Mouse (Mus musculus) cerebellum, adult 8-10 months (tissue): Measurements from ENCODE around the gene Ptprr.
A peak's percentile ranks its signal among the peaks of the same experiment; 100 is the strongest.

Experiments
- DNase-seq: peaks from one replicate; pipeline ENCODE4 v3.0.0; 2022

Ptprr gene

GRCm38 (mm10) chr10:116271470-116271915 lies 253.5 kb downstream of the Ptprr start:
- no peak for DNase-seq

DNA sequence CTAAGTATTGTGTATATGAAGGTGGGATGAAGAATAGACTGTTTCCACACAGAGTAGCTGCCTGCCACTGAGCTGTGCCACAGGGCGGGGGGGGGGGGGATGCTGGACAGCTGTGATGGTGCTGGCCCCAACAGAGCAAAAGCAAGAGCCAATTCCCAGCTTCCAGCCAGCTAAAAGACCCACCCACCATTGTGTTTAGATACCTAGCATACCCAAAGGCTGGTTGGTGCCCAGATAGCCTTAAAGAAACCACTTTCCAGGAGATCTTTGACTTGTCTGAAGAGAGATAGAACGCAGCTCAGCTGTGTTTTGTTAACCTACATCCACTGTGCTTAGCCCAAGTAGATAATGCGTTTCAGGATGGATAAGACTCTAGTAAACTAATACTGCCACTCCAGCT lies 254.1 kb downstream of the Ptprr start:
- DNase-seq: no peak

GRCm38 (mm10) chr10:116275280-116275679 lies 257.3 kb downstream of the Ptprr start, which contains the start of gene Ptprb:
TSS of gene Ptprb (plus strand) at chr10:116275523.
- DNase-seq: no peak

GRCm38 (mm10) chr10:116286697-116287344 lies 268.8 kb downstream of the Ptprr start:
- DNase-seq: no peak

- DNase-seq: no peak
Observed at GRCm38 (mm10) chr10:116288130-116288529, 270.1 kb downstream of the Ptprr start.

DNA sequence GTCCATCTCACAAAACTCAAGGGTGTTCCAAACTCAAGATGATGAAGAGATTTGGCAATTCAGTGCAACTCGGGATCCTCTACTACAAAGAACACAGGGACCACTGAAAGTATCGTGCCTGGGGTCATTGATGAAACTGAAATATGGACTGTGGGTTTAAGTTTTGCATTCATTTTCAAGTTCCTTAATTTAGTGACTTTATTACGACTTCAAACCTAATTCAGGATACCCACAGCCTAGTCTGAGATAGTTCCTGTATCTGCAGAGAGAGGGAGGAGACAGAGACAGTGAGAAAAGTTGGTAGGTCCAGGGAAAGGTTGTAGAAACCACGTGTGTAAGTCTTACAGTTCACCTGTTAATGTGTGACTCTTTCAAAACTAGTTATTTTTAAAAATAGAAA lies 272.5 kb downstream of the Ptprr start:
- DNase-seq: no peak

DNA sequence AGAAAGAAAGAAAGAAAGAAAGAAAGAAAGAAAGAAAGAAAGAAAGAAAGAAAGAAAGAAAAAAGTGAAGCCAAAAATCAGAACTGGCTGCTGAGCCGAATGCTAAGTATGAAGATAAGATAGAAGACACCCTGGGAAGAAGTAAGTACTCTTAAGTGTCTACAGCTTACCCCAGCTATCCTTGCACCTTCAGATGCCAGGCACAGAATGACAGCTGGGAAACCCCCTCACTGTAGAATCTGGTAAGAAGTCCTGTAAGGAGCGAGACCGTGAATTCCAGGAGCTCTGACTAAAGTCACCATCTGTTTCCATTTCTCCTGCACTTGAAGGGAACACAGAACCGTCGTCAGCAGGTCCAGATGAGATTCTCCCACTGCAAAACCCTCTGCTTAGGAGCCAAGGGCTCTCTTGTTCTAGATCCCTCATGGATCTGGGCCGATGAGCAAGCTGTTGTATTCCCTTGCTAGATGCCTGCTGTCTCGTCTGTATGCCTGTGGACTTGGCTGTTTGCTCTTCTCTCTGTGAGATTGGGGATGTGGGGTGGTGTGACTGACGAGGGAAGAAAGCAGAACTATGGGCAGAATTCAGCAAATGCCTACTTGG lies 273.2 kb downstream of the Ptprr start:
- no peak for DNase-seq

- no peak for DNase-seq
Observed at GRCm38 (mm10) chr10:116296439-116296838, 278.4 kb downstream of the Ptprr start.

DNA sequence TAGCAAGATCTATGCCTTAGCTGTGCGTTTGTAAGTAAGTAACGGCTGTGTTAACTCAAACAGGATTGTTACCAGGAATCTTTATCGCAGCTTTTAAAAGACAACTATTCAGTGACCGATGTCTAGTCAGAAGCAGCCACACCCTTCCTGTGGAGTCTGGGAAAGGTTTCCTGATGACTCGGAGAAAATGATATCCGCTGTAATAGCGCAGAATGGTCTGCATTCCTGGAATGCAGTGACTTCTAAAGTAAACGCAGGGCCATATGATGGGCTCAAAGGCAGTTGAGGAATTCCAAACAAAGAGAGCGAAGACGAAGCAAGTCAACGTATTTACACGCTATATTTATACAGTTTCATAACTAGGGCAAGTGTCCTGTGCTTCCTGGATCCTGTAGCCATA lies 279.8 kb downstream of the Ptprr start:
- DNase-seq: no peak

- DNase-seq: no peak
Observed at GRCm38 (mm10) chr10:116300824-116301223, 282.8 kb downstream of the Ptprr start.

GRCm38 (mm10) chr10:116301258-116301657 lies 283.2 kb downstream of the Ptprr start:
- DNase-seq: no peak

GRCm38 (mm10) chr10:116304355-116304754 lies 286.3 kb downstream of the Ptprr start:
- no peak for DNase-seq

DNA sequence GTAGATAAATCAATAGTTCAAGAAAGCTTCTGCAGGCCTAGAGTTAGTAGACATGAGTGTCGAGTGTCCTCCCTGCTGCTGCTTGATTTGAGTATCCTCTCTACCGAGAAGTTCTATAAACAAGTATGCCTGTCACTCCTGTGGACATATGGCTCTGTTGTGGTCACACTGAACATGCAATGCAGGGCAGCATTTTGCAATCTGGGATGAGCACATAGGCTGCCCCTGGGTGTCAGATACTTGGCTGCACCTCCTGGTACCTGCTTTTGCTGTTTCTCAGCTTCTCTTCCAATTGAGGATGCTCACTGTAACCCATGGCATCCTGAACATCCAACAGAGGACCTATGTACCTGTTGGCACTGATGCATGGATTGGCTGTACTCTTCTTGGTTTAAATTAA lies 291.4 kb downstream of the Ptprr start:
- DNase-seq: no peak

DNA sequence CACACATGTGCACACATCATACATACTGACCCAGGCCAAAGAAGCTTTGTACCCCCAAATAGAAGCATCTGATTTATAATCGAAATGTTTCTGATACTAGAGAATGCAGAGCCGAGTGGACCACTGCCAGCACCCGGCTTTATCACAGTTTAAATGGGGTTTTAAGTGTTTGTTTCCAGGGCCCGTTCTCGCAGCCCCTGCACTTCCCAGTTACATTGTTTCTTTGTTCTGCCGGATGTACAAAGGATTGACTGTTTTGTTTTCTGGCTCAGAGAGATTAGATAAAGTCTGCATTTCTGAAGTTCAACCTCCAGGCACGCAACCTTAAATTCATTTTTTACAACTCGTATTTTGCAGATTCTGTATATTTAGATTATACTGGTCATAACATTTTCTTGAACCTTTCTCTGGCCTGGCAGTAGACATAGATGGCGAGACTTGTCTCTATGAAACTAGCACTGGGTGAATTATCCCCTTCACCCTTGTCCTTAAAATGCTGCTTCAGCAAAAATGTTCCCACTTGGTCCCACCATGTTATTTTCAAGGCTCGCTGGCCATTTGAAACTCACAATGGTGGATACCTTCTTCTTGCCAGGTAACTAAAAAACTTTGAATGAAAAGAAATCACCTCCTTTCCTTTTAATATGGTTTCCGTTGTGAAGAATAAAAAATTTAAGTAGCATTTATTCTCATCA lies 292.6 kb downstream of the Ptprr start:
- no peak for DNase-seq

DNA sequence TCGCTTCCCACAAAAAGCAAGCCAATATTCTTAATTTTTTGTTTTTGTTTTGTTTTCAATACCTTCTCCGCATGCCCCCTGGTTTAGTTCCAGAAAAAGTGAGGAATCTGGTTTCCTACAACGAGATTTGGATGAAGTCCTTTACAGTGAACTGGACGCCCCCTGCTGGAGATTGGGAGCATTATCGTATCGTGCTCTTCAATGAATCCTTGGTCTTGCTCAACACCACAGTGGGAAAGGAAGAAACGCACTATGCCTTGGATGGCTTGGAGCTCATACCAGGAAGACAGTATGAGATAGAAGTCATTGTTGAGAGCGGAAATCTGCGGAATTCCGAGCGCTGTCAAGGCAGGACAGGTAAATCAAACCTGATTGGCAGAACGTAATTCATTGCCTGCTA lies 301.2 kb downstream of the Ptprr start:
- DNase-seq: peak; percentile 74
